Mouse (Mus musculus) kidney, embryonic 16.5 days (tissue): ENCODE data around the gene Lrmp. TPM values are rescaled to one million over a fixed set of nuclear protein-coding genes. Genes with fewer than 3 reads are reported as not detected.
"Not testable (repeated sequence)": the region's sequence is repeated elsewhere in the genome, so short reads cannot be mapped to it uniquely, and the experiment has no call there.

Source experiments
- ATAC-seq: fragments of 200-750 bp; cut with Nextera tagmentation; 2 replicates; pipeline ENCODE4 v1.8.0; 2017; ENCODE audit warnings: moderate TSS enrichment; ENCODE audit not compliant: low FRiP score, low TSS enrichment
- H3K27ac ChIP-seq: fragments of 300-500 bp; sonication (generic); 2 replicates; pipeline ENCODE4 v1.5.1; 2014; ENCODE audit warnings: low read length
- H3K27me3 ChIP-seq: fragments of 300-500 bp; sonication (generic); 2 replicates; pipeline ENCODE4 v1.6.1; 2014; ENCODE audit warnings: low read length, control low read depth, mixed read lengths; ENCODE audit not compliant: insufficient read depth
- H3K36me3 ChIP-seq: fragments of 300-500 bp; sonication (generic); 2 replicates; pipeline ENCODE4 v1.6.1; 2014; ENCODE audit warnings: low read length, control low read depth, mixed read lengths; ENCODE audit not compliant: insufficient read depth
- H3K4me1 ChIP-seq: fragments of 300-500 bp; sonication (generic); 2 replicates; pipeline ENCODE4 v1.6.1; 2014; ENCODE audit warnings: low read length, control low read depth, mixed read lengths; ENCODE audit not compliant: insufficient read depth
- H3K4me2 ChIP-seq: fragments of 300-500 bp; sonication (generic); replicated peaks from 2 replicates; pipeline ENCODE4 v1.6.1; 2014; ENCODE audit warnings: low read depth, low read length
- H3K4me3 ChIP-seq: fragments of 300-500 bp; sonication (generic); 2 replicates; pipeline ENCODE4 v1.5.1; 2014; ENCODE audit warnings: mild to moderate bottlenecking, low read length
- H3K9ac ChIP-seq: fragments of 300-500 bp; sonication (generic); replicated peaks from 2 replicates; pipeline ENCODE4 v1.6.1; 2014; ENCODE audit warnings: low read length
- H3K9me3 ChIP-seq: fragments of 300-500 bp; sonication (generic); 2 replicates; pipeline ENCODE4 v1.6.1; 2016; ENCODE audit warnings: low read length, control low read depth
- WGBS: fragments of 180-500 bp; shearing (Covaris S2); extraction: QIAGEN DNeasy Blood & Tissue Kit; methylation state at CpG from one replicate; pipeline ENCODE4 v1.1.7; 2014; 5-methylcytosine and 5-hydroxymethylcytosine counted together
- polyA plus RNA-seq: library from polyadenylated mRNA; unstranded; fragments of >200 nt; fragmentation: Nextera tagmentation; extraction: Ambion mirVana; gene quantifications from 2 replicates; pipeline ENCODE4 v1.2.1, GENCODE M21; 2015

Lrmp gene
- polyA plus RNA-seq, 1 experiment from 2014 or later, result 1.8 TPM

DNA sequence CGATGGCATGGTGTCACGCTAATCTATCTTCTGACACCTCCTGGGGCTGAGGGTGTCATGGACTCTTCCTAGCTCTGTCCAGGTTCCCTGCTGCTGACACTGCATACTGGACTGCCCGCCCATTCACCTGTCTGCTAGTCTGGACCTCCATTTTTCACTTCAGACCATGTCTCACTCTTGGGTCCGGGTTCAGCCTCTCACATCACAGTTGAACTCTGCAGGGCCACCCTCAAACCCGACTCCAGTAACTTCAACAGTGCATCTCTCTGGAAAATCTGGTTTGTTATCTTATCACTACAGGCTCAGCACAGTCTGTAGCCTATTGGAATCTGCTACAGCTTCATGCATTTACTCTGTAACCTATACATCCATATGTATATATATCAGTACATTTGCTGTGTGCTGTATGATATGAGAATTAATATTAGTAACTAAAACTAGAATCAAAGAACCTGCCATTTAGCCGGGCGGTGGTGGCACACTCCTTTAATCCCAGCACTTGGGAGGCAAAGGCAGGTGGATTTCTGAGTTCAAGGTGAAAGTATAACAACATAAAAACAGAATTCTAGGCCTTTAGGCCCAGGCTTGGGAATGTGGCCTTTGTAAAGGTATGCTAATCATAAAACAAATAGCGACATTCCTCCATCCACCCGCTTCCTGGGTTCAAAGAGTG lies 36.2 kb upstream of the Lrmp start:
- 80% methylated on average over 8 of the region's 9 CpGs for WGBS
- Histone ChIP-seq H3K27ac (no peak overlapping the region), H3K4me2 (no peak overlapping the region), H3K9ac (no peak overlapping the region), H3K9me3 (no peaks in the 10 kb centered on the region), H3K4me3 (no peak overlapping the region), H3K27me3 (peaks cover 16% of the 10 kb centered on the region), H3K36me3 (no peaks in the 10 kb centered on the region), H3K4me1 (peaks cover 10% of the 10 kb centered on the region)
- ATAC-seq, result no peak

DNA sequence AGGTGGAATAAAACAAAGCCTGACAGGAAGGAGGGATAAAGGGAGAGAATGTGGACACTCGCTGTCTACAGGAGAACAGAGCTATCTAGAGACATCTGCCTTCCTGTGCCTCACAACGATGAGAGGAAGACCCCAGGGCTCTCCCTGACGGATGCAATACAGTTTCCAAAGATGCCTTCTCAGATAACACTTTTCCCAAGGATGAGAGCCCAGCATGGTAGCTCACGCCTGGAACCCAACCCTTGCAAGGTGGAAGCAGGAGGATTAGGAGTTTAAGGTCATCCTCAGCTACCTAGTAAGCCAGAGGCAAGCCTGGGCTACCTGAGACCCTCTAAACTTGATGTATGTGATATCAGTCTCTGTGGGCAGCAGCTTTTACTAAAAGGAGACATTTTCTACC lies 33.7 kb upstream of the Lrmp start:
- H3K9ac ChIP-seq, result no peak overlapping the region
- no peak for ATAC-seq
- H3K4me3 ChIP-seq, result no peak overlapping the region
- H3K27ac ChIP-seq, result no peak overlapping the region
- no peaks in the 10 kb centered on the region for H3K36me3 ChIP-seq
- WGBS, result 54% methylated on average over 4 of the region's 4 CpGs
- H3K4me1 ChIP-seq, result no peaks in the 10 kb centered on the region
- H3K4me2 ChIP-seq, result no peak overlapping the region
- H3K27me3 ChIP-seq, result no peaks in the 10 kb centered on the region
- no peaks in the 10 kb centered on the region for H3K9me3 ChIP-seq

DNA sequence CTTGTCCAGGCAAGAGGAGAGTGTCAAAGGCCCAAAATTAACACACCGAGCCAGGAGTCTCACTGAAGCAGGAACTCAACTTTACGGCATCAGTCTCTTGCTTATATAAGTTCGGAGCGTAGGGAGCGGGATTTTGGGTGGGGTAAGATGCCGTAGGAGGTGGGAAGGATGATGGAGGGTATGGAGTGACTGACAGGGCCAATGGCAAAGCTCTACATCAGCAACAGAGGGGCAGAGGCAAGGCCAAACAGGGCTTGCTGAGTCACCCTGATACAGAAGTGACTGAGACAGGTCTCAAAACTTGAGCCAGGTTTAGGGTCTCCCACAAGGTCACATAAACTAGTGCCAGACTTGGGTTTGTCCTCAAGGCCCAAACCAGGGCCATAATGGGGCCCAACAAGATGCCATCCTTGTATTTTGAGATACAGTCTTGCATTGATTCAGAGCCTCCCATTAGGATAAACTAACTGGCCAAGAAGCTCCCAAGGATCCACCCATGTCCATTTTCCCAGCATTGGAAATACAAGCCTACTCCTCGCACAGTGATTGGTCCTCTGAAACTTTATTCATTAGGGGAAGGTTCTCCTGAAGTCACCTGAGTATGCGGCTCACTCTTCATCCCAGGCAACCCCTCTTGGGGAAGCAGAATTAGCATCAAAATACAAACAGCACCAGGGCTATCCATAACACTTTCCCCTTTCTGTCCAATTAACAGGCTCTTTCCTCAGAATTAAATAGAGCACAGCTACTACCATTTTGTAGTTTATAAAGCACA lies 30.9 kb upstream of the Lrmp start:
- ATAC-seq, result no peak
- H3K4me2 ChIP-seq, result no peak overlapping the region
- H3K4me1 ChIP-seq, result no peaks in the 10 kb centered on the region
- H3K36me3 ChIP-seq, result no peaks in the 10 kb centered on the region
- WGBS, result 92% methylated on average over 8 of the region's 8 CpGs
- H3K27me3 ChIP-seq, result no peaks in the 10 kb centered on the region
- H3K4me3 ChIP-seq, result no peak overlapping the region
- H3K9ac ChIP-seq, result no peak overlapping the region
- no peak overlapping the region for H3K27ac ChIP-seq
- no peaks in the 10 kb centered on the region for H3K9me3 ChIP-seq

DNA sequence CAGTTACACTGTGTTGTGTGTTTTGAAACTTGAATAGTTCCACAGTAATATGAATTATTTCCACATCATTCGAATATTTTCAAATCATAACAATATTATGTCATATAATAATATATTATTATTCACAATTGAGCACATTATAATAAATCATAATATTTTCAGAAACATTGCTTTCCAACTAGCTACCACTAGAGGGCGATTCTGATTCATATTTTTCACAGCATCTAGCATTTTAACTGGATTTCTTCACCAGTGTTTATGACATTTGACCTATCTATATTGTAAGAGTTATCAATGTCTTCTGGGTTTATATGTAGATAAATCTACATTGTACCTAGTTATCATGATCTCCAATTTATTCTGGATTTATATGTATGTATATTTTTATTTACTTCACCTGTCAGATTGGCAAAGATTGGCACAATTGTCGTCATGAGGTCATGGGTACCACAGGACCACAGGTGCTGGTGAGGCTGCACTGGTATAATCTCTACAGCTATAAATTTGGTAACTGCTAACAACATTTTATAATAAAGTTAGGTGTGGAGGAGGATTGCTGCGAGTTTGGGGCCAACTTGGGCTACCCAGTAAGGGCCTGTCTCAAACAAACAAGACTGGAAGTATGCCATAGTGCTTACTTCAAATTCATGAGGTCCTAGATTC lies 26.9 kb upstream of the Lrmp start:
- Histone ChIP-seq H3K4me2 (no peak overlapping the region), H3K9ac (no peak overlapping the region), H3K36me3 (no peaks in the 10 kb centered on the region), H3K9me3 (no peaks in the 10 kb centered on the region), H3K4me1 (no peaks in the 10 kb centered on the region), H3K4me3 (no peak overlapping the region), H3K27me3 (no peaks in the 10 kb centered on the region), H3K27ac (no peak overlapping the region)
- WGBS, result 49% methylated on average over 4 of the region's 4 CpGs
- no peak for ATAC-seq

DNA sequence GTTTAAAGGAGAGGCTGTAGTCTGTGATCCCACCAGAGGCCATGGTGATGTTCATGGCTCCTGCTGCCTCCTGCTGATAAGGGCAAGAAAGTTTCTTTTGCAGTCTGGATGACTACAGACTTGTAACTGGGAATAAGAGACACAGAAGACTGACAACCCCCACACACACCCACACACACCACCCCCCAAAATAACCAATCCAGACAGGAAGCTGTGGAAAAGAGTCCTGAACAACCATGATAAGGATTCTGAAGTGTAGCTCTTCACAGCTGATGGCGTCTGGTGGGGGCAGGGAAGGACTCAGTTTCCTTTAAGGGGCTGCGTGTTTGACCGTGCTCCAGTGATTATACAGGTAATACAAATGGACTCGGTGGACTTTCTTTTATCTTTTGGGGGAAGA lies 26.1 kb upstream of the Lrmp start:
- no peak for ATAC-seq
- Histone ChIP-seq H3K4me2 (no peak overlapping the region), H3K4me1 (no peaks in the 10 kb centered on the region), H3K27ac (no peak overlapping the region), H3K4me3 (no peak overlapping the region), H3K9ac (no peak overlapping the region), H3K27me3 (no peaks in the 10 kb centered on the region), H3K9me3 (no peaks in the 10 kb centered on the region), H3K36me3 (no peaks in the 10 kb centered on the region)
- WGBS, result 66% methylated on average over 4 of the region's 4 CpGs

DNA sequence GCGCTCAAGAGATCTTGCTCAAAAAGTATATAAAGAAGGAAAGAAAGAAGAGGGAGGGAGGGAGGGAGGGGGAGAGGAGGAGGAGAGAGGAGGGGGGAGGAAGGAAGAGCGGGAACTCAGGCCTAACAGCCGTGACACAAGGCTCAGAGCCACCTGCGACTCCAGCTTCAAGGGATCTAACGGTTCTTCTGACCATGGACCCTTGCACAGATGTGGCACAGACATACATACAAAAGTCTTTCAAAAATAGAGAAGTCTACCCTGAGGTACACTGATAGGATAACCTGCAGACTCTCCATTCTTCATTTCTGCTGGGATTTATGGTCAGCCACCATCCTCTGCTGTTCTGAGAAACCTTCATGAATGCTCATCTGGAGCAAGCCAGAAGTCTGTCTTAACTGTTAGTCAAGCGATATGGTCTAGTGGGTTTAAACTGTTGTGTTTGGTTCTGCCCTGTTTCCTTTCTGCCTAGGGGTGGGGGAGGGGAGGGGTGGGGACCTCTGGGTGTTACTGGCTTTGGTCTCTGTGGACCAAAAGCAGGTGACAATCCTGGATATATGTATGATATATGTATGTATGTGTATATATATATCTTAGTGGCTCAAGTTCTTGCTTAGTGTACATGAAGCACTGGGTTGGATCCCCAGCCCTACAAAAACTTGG lies 25.1 kb upstream of the Lrmp start:
- peak; percentile 73 for ATAC-seq
- H3K27ac ChIP-seq, result no peak overlapping the region
- no peaks in the 10 kb centered on the region for H3K36me3 ChIP-seq
- no peaks in the 10 kb centered on the region for H3K9me3 ChIP-seq
- no peak overlapping the region for H3K9ac ChIP-seq
- no peak overlapping the region for H3K4me2 ChIP-seq
- H3K4me1 ChIP-seq, result no peaks in the 10 kb centered on the region
- no peak overlapping the region for H3K4me3 ChIP-seq
- no peaks in the 10 kb centered on the region for H3K27me3 ChIP-seq
- 54% methylated on average over 6 of the region's 6 CpGs for WGBS

DNA sequence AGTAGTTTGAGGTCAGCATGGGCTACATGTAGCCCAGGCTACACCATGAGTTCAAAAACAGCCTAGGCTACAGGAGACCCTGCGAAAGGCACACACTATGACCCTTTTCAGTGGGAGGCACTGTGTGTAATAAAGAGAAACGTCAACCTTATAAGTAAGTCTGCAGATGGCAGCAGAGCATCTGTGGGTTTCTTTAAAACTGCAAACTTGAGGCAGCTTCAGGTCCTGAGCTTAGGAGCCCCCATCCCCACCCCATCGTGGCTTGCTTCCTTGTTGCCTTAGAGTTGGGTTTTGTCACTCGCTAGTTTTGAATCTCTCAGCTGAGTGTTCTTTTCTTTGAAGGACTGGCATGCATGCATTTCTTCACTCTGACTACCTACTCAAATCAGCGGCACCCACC lies 24.5 kb upstream of the Lrmp start:
- no peak overlapping the region for H3K4me3 ChIP-seq
- 64% methylated on average over 5 of the region's 5 CpGs for WGBS

DNA sequence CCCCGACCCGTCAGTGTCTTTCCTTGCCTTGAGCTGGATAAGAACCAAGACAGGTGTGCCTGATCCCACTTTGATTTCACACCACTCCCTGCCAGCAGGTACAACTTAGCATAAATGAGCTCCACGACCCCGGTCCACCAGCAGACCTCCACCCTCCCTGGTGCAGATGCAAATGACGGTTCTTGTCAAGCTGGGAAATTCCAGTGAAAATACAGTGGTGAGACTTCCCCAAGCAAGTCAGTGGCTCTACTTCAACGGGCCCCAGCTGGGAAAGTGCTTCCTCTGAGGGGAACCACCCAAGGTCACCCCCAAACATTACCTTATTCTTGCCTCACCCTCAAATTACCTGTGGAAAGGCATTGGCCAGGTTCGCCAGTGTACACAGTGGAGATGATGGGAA lies 23.5 kb upstream of the Lrmp start:
- Histone ChIP-seq H3K4me2 (no peak overlapping the region), H3K4me1 (no peaks in the 10 kb centered on the region), H3K4me3 (no peak overlapping the region), H3K27ac (no peak overlapping the region), H3K27me3 (no peaks in the 10 kb centered on the region), H3K36me3 (no peaks in the 10 kb centered on the region), H3K9ac (no peak overlapping the region), H3K9me3 (no peaks in the 10 kb centered on the region)
- WGBS, result 82% methylated on average over 7 of the region's 7 CpGs
- no peak for ATAC-seq

More for the DNA sequence above, 24.5 kb upstream of the Lrmp start:
- no peaks in the 10 kb centered on the region for H3K27me3 ChIP-seq
- H3K4me1 ChIP-seq, result no peaks in the 10 kb centered on the region
- no peak overlapping the region for H3K4me2 ChIP-seq
- no peaks in the 10 kb centered on the region for H3K9me3 ChIP-seq
- H3K9ac ChIP-seq, result no peak overlapping the region
- no peaks in the 10 kb centered on the region for H3K36me3 ChIP-seq
- no peak overlapping the region for H3K27ac ChIP-seq
- ATAC-seq, result peak; percentile 42; the same call in 1 of the 2 replicates

DNA sequence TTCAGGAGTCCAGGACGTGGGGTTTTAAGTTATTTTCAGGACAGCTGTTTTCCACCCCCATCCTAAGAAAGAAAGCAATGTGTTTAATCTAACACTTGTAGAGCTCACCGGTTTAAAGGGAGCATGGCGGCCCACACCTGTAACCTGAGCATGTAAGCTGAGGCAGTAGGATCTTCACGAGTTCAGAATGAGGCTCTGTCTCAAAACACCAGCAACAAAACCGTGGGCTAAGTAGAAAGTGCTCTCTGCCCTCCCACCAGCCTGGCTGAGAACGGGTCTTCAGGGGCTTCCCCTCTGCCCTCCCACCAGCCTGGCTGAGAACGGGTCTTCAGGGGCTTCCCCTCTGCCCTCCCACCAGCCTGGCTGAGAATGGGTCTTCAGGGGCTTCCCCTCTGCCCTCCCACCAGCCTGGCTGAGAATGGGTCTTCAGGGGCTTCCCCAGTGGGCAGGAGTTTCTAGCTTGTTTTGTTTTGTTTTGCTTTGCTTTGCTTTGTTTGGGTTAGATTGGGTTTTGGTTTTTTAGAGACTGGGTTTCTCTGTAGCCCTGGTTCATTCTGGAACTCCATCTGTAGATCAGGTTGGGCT lies 22.3 kb upstream of the Lrmp start:
- 42% methylated on average over 7 of the region's 7 CpGs for WGBS
- H3K27ac ChIP-seq, ATAC-seq, H3K4me2 ChIP-seq, H3K4me3 ChIP-seq, H3K9ac ChIP-seq, H3K36me3 ChIP-seq, H3K4me1 ChIP-seq, H3K9me3 ChIP-seq, H3K27me3 ChIP-seq: not testable (repeated sequence)
